Mouse (Mus musculus) embryonic facial prominence, embryonic 10.5 days (tissue): ENCODE measurements around the gene Prss53. TPM values are rescaled to one million over a fixed set of nuclear protein-coding genes. Genes with fewer than 3 reads are reported as not detected.

Source experiments
- DNase-seq: peaks from one replicate; pipeline ENCODE4 v3.0.0-alpha.2; 2017; ENCODE audit warnings: low spot score
- H3K27ac ChIP-seq: fragments of 300-500 bp; sonication (generic); replicated peaks from 2 replicates; pipeline ENCODE4 v1.5.1; 2016; ENCODE audit warnings: mild to moderate bottlenecking
- H3K27me3 ChIP-seq: fragments of 300-500 bp; sonication (generic); replicated peaks from 2 replicates; pipeline ENCODE4 v1.6.1; 2016; ENCODE audit warnings: low read depth, mild to moderate bottlenecking; ENCODE audit not compliant: poor library complexity, severe bottlenecking
- H3K36me3 ChIP-seq: fragments of 300-500 bp; sonication (generic); replicated peaks from 2 replicates; pipeline ENCODE4 v1.6.1; 2016; ENCODE audit warnings: mild to moderate bottlenecking, moderate library complexity
- H3K4me1 ChIP-seq: fragments of 300-500 bp; sonication (generic); 2 replicates; pipeline ENCODE4 v1.6.1; 2016
- H3K4me3 ChIP-seq: fragments of 300-500 bp; sonication (generic); 2 replicates; pipeline ENCODE4 v1.5.1; 2016; ENCODE audit warnings: mild to moderate bottlenecking, moderate library complexity
- H3K9me3 ChIP-seq: fragments of 300-500 bp; sonication (generic); 2 replicates; pipeline ENCODE4 v1.6.1; 2016; ENCODE audit warnings: mild to moderate bottlenecking
- WGBS: fragments of 180-500 bp; shearing (Covaris S2); methylation state at CpG from one replicate; pipeline ENCODE4 v1.1.7; 2016; 5-methylcytosine and 5-hydroxymethylcytosine counted together
- polyA plus RNA-seq: library from polyadenylated mRNA; unstranded; fragments of >200 nt; fragmentation: Nextera tagmentation; extraction: Ambion mirVana; gene quantifications from 2 replicates; pipeline ENCODE4 v1.2.1, GENCODE M21; 2016

Gene Prss53
- polyA plus RNA-seq, 1 experiment from 2014 or later, result 0.79 TPM

DNA sequence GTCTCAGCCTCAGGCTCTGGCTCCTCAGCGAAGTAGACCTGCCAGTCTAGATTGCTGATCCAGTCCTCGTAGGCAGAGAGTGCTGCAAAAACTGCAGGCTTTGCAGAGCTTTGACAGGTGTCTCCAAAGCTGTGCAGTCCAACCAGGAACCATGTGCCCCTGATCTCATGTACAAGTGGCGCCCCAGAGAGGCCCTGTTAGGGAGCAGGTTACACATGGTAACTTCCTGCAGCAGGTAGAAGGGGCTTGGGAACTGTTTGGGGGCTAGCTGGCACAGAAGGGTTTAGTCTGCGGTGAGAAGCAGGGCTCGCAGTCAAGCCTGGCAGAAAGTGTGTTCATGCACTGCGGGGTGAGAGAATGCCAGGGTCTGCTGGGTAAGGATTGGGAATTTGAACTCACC, 4.2 kb downstream of the Prss53 start:
- Histone ChIP-seq H3K9me3 (no peaks in the 10 kb centered on the region), H3K4me3 (no peak overlapping the region), H3K27ac (no peak overlapping the region), H3K4me1 (peaks cover 22% of the 10 kb centered on the region), H3K36me3 (peaks cover 100% of the 10 kb centered on the region), H3K27me3 (no peaks in the 10 kb centered on the region)
- WGBS, result 95% methylated on average over 6 of the region's 6 CpGs
- DNase-seq, result no peak

DNA sequence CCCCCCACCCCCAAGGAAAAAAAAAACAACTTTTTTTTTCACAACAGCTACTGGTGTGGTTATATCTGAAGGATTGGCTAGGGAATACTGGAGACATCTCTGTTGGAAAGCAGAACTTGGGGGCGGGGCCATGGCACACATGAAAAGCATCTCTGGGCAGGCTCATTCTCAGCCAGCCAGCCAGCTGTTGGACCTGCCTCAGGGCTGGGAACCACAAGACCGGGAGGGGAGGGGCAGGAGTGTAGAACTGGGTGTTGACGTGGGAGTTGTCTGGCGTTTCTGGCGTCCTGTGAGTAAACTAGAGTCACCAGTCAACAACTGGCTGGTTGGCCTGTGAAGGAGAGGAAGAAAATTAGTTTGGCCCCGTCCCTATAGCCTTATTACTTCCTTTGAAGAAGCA, 4.8 kb downstream of the Prss53 start:
- Histone ChIP-seq H3K36me3 (peaks cover 100% of the 10 kb centered on the region), H3K9me3 (no peaks in the 10 kb centered on the region), H3K27ac (no peak overlapping the region), H3K4me3 (no peak overlapping the region), H3K27me3 (no peaks in the 10 kb centered on the region), H3K4me1 (peaks cover 22% of the 10 kb centered on the region)
- no peak for DNase-seq
- 76% methylated on average over 6 of the region's 6 CpGs for WGBS

GRCm38 (mm10) chr7:127880431-127880830, 10.3 kb downstream of the Prss53 start:
- peaks cover 79% of the 10 kb centered on the region for H3K36me3 ChIP-seq
- H3K27ac ChIP-seq, result no peak overlapping the region
- no peak for DNase-seq
- WGBS, result 92% methylated on average over 12 of the region's 12 CpGs
- no peak overlapping the region for H3K4me3 ChIP-seq
- no peaks in the 10 kb centered on the region for H3K9me3 ChIP-seq
- no peaks in the 10 kb centered on the region for H3K27me3 ChIP-seq
- peaks cover 29% of the 10 kb centered on the region for H3K4me1 ChIP-seq

DNA sequence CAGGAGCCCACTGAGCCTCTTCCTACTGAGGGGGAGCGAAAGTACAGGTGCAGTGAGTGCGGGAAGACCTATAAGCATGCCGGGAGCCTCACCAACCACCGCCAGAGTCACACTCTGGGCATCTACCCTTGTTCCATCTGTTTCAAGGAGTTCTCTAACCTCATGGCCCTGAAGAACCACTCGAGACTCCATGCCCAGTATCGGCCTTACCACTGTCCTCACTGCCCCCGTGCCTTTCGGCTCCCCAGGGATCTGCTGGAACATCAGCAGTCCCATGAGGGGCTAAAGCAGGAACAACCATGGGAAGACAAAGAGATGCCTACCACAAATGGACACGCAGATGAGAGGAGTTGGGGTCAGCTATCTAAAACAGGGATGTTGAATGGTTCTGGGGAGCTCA, 11.5 kb downstream of the Prss53 start:
- DNase-seq, result no peak
- Histone ChIP-seq H3K36me3 (peaks cover 68% of the 10 kb centered on the region), H3K9me3 (no peaks in the 10 kb centered on the region), H3K4me1 (peaks cover 33% of the 10 kb centered on the region), H3K27me3 (no peaks in the 10 kb centered on the region), H3K4me3 (0 out of 2 replicates have a peak overlapping the region, but pooled peaks have one; percentile 1), H3K27ac (no peak overlapping the region)
- 97% methylated on average over 9 of the region's 9 CpGs for WGBS

GRCm38 (mm10) chr7:127876467-127877348, 14.1 kb downstream of the Prss53 start, which contains the start of gene Zfp668:
Gene Zfp668, minus strand, starts transcription at chr7:127876828.
- Histone ChIP-seq H3K9me3 (no peaks in the 10 kb centered on the region), H3K27ac (peak within 1 kb of the TSS; percentile 96), H3K4me3 (peak within 1 kb of the TSS; percentile 93), H3K27me3 (no peaks in the 10 kb centered on the region), H3K36me3 (peaks cover 65% of the 10 kb centered on the region), H3K4me1 (peaks cover 22% of the 10 kb centered on the region)
- DNase-seq, result peak; percentile 93
- under 1% methylated on average over 60 of the region's 60 CpGs for WGBS

DNA sequence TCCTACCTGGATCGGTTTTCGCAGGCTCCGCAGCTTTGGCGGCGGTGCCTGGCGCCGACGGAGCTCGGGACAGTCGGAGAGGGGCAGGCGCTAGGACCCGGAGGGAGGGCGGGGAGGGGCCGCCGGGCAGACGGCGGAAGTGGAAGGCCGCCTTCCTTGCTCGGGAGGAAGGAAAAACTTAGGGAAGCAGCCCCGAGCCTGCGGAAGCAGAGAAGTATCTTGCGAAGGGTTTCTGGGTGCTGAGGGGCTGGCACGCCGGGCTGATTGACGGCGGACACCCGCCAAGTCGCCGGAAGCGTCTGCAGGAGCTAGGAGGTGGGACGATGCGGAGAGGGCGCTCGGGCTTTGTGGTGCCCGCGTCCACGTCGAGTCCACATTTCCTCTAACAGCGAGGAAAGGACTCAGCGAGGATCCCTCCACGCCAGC, 14.7 kb downstream of the Prss53 start, which contains the start of gene Zfp646:
Zfp646 (plus strand) TSS at position 181 of the 426 bp plus-strand sequence.
- WGBS, result under 1% methylated on average over 41 of the region's 41 CpGs
- Histone ChIP-seq H3K36me3 (peaks cover 65% of the 10 kb centered on the region), H3K27me3 (no peaks in the 10 kb centered on the region), H3K4me3 (peak within 1 kb of the TSS; percentile 93), H3K4me1 (peaks cover 22% of the 10 kb centered on the region), H3K9me3 (no peaks in the 10 kb centered on the region), H3K27ac (peak within 1 kb of the TSS; percentile 96)
- DNase-seq, result peak; percentile 95

GRCm38 (mm10) chr7:127875627-127876001, 15.2 kb downstream of the Prss53 start:
- H3K27ac ChIP-seq, result peak overlapping the region; percentile 96
- H3K4me1 ChIP-seq, result peaks cover 22% of the 10 kb centered on the region
- peak; percentile 99 for DNase-seq
- WGBS, result under 1% methylated on average over 43 of the region's 43 CpGs
- H3K36me3 ChIP-seq, result peaks cover 65% of the 10 kb centered on the region
- H3K9me3 ChIP-seq, result no peaks in the 10 kb centered on the region
- H3K4me3 ChIP-seq, result peak overlapping the region; percentile 93
- no peaks in the 10 kb centered on the region for H3K27me3 ChIP-seq

- no peak for DNase-seq
Observed at GRCm38 (mm10) chr7:127874812-127875626, 15.8 kb downstream of the Prss53 start.

GRCm38 (mm10) chr7:127870136-127870821, 20.5 kb downstream of the Prss53 start:
- Histone ChIP-seq H3K9me3 (no peaks in the 10 kb centered on the region), H3K4me1 (peaks cover 12% of the 10 kb centered on the region), H3K27ac (no peak overlapping the region), H3K36me3 (peaks cover 88% of the 10 kb centered on the region), H3K27me3 (no peaks in the 10 kb centered on the region), H3K4me3 (0 out of 2 replicates have a peak overlapping the region, but pooled peaks have one; percentile 18)
- no peak for DNase-seq
- 84% methylated on average over 5 of the region's 5 CpGs for WGBS

More at GRCm38 (mm10) chr7:127874812-127875626, 15.8 kb downstream of the Prss53 start:
- 5% methylated on average over 20 of the region's 20 CpGs for WGBS
- Histone ChIP-seq H3K9me3 (no peaks in the 10 kb centered on the region), H3K27me3 (no peaks in the 10 kb centered on the region), H3K4me3 (peak overlapping the region; percentile 93), H3K36me3 (peaks cover 65% of the 10 kb centered on the region), H3K27ac (peak overlapping the region; percentile 96), H3K4me1 (peaks cover 22% of the 10 kb centered on the region)

DNA sequence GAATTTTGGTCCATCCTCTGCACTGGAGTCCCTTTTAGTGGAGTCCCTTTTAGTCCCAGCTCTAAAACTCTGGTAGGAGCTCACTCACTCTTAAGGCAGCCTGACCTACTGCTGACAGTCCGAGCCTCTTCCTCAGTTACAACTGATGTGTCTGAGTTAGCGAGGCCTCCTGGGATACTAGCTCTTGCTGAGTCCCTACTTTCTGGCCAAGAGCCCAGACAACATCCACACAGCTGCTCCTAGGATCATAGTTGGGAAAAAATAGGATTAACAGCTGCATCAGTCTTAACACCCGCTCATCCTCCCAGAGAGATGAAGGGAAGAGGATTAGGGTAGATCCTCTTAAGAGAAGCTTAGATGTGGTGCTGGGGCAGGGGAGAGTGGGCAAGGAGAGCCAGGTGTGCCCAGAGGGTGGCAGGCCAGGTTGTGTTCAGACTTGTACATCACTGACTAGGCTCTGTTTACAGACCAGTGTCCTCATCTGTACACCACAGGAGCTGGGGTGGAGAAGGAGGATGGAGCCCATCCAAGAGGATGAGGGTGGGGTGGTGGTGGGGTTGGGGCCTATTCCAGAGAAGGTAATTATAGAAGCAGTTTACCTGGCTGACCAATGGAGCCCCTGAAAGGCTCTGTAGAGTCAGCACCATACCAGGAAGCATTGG, 21.5 kb downstream of the Prss53 start:
- Histone ChIP-seq H3K4me1 (peaks cover 8% of the 10 kb centered on the region), H3K27ac (no peak overlapping the region), H3K27me3 (no peaks in the 10 kb centered on the region), H3K4me3 (no peak overlapping the region), H3K9me3 (no peaks in the 10 kb centered on the region), H3K36me3 (peaks cover 98% of the 10 kb centered on the region)
- WGBS, result 89% methylated on average over 3 of the region's 3 CpGs
- DNase-seq, result no peak

GRCm38 (mm10) chr7:127867641-127868040, 23.1 kb downstream of the Prss53 start:
- no peaks in the 10 kb centered on the region for H3K27me3 ChIP-seq
- H3K4me3 ChIP-seq, result no peak overlapping the region
- no peak overlapping the region for H3K27ac ChIP-seq
- H3K36me3 ChIP-seq, result peaks cover 89% of the 10 kb centered on the region
- H3K4me1 ChIP-seq, result no peaks in the 10 kb centered on the region
- WGBS, result 96% methylated on average over 18 of the region's 18 CpGs
- no peaks in the 10 kb centered on the region for H3K9me3 ChIP-seq
- no peak for DNase-seq
